Mouse (Mus musculus): ENCODE measurements around the gene Gmnc.

Gene Gmnc

DNA sequence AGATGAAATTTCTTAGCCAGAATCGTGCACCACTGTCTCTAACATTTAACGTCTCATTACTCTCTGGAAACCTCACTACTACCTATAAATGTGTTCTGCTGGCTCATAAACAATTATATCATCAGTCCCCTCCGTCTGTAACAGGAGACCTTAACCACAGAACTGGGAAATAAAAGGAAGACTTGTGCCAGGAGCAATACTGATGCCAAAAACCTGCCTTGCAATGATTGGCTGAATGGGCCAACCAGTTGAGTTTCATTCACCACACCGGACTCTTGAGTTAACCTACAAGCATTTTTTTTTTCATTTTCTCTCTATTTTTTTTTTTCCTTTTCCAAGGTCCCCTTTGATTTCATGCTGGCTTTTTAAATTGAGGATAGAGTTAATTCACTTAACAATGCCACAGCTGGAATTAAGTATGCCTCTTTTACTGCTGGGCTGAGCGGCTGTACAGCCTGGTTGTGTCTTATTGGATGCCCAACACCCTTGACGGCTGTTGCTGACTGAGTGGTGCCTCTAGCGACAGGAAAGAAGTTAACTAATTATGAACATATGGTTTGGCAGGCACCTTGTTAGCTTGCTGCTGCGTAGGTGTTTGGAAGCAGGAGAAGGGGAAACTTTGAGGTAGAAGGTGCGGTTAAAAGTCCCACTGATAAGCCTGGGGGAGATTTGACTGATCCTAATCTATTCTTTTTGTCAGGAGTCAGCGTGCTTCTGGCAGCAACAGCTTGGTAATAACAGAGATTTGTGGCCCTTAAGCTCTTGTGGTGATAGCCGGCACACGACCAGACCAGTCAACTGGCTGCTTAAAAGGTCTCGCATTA lies at the start of gene Gmnc:
Gene Gmnc (minus strand): TSS at position 176 of the 824 bp plus-strand sequence.
- DNase-seq (ENCODE audit: low read depth, low spot score): no peak

DNA sequence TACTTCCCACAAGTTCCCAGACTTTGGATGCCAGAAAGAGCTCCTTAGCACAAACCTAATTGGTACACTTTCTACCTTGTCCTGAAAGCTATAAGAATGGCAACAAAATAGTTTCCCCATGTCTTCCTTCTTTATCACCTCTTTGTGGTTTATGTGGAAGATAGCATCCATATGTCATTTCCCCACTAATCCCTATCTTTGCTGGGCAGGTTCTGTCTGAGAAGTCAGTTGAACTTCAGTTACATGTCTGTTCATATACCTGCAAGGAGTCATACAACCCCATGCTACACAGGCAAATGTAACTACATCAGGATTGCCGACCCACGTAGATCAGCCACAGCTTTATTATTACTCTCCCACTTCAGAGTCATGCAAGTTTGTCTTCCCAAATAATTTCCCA lies 35.8 kb upstream of the Gmnc start:
- no peak for DNase-seq (ENCODE audit: low read depth, low spot score)

DNA sequence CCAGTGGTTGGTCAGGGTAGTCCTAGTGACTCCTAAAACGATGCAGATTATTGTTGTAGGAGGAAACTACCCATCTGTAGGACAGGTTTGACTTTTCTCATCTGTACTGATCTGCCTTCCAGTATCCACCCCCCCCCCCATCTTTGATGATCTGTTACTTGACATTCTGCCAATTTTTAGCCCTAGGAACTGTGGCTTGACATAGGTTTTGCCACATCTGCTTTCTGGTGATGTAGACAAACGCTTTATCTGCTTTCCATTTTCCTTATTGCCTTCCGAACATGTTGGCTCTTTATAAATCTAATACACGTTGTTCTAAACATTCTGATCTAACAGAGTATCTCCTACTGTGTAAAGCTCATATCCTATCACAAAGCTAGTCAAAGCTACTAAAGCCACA lies 34.8 kb upstream of the Gmnc start:
- no peak for DNase-seq (ENCODE audit: low read depth, low spot score)

DNA sequence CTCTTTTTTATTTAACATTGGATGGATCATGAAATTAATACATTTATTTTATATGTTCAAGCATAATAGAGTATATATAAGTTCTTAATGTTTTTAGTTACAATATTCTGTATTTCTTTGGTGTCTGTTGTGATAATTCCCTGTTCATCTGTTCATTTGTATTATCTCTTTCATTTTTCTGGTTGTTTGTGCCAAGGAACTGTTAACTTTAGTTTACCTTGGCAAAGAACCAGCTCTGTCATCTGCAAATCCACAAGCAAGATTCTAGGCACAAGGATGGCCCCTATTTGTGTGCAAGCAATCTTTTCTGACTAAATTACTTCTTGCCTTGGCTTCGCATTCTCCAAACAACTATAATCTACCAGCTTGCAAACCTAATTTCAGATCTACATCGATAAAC lies 31.3 kb upstream of the Gmnc start:
- DNase-seq (ENCODE audit: low read depth, low spot score): no peak

DNA sequence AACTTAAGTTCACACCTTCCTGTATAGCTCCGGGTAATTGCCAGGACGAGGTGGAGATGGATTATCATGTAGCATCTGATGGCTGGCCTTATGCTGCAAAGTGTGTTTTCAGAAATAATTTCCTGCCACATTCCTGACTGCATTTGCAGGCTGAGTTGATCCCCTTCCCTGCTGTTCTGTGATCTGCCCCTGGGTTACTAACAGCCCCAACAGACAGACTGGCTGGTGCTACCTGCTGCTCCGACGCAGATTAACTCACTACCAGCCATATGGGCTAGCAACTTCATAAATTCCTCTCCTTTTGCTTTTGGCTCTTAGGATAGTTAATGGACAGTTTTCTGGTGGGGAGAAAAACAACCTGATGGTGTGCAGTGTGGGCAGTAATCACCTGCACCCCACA lies 25.9 kb upstream of the Gmnc start:
- no peak for DNase-seq (ENCODE audit: low read depth, low spot score)

DNA sequence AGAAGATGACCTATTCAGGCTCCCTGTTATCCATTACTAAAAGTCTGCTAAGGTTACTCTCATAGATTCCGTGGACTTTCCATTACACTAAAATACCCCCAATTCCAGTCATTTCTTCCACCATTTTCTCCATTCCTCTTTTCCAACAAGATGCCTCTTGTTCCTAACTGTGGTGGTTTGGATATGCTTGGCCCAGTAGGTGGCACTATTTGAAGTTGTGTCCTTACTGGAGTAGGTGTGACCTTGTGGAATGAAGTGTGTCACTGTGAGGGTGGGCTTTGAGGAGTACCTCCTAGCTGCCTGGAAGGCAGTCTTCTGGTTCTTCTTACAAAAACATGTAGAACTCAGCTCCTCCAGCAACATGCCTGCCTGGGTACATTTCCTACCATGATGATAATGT lies 11.3 kb upstream of the Gmnc start:
- DNase-seq (ENCODE audit: low read depth, low spot score): no peak

DNA sequence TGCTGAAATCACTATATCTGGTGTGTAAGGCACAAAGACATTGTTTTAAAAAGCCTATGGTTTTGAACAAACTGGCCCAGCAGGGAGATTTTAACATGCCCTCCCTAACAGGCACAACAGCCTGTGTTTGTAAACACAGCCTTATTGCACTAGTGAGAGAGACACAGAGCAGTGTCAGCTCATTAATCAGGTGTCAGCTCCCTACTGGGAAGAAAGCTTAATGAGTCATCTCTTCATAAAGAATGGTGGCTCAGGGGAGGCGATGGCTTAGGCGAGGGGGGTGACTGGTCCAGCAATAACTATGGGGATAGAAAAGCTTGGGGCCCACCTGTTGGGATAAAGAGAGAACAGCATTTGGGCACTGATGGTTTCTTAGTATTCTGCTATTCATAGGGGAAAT lies 8.1 kb upstream of the Gmnc start:
- no peak for DNase-seq (ENCODE audit: low read depth, low spot score)

DNA sequence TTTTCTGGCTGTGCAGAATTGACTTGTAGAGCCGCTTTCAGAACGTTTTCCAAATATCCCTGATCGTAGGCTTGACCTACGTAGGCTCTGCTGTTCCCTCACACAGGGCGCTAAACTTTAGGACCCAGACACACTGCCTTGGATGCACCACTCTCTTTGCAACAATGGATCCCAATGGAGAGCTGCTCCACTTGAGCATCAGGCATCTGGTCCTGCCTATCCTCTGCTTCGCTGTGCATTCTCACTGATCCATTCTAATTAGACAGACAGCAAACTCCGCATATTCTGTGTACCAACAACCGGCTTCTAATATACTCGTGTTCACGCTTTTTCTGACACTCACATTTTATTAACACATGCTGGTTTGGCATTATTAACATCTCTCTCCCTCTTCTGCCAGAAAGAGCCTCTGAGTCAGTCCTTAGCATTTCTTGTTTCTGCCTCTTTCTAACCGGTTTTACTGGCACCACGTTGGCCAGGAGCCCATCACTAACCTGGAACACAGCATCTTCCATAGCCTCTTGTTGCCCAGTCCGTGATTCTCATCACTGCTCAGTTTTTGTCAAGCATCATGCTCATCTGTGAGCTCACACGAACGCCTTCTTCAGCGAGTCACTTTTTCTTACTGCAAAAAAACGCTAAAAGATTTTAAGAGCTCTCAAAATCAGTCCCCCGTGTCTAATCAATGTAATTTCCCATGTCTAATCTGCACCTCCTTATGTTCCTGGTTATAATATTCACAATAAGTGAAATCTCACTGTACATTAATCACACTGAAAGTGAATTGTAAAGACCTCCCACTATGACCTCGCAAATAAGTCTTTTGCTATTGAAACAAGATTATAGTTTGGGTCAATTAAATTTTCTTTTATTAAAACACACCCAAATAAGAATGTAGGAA lies 1.8 kb downstream of the Gmnc start:
- DNase-seq (ENCODE audit: low read depth, low spot score): no peak

DNA sequence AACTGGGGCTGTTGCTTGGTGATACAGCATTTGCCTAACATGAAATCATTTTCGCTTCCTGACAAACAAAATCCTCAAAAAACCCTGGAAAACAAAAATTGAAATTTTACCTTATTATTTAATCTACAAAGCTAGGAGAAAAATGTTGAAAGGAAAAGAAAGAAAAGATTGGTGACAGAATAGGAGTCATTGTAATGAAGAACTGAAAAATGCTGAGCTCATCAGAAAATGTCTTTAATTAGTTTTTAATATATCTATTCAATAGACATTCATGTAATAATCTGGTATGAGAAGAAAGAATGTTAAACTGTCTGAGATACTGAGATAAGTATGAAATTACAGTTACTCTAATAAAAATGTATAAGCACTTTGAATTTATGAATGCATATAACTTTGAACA lies 3.3 kb downstream of the Gmnc start:
- no peak for DNase-seq (ENCODE audit: low read depth, low spot score)

DNA sequence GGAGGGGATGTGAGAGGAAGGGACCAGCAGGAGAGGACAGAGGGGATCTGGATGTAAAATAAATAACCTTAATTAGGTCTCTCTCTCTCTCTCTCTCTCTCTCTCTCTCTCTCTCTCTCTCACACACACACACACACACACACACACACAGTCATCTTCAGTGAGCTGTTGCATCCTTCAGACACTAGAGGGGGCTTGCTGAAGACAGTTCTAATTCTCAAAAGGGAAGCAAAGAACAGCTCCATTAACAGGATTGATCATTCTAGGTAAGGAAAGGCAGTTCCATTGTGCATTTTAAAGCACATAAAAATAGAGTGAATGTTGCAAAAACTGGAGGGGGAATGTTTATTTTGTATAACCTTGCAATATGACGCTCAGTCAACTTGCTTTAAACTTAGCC lies 5.7 kb downstream of the Gmnc start:
- DNase-seq (ENCODE audit: low read depth, low spot score): no peak

DNA sequence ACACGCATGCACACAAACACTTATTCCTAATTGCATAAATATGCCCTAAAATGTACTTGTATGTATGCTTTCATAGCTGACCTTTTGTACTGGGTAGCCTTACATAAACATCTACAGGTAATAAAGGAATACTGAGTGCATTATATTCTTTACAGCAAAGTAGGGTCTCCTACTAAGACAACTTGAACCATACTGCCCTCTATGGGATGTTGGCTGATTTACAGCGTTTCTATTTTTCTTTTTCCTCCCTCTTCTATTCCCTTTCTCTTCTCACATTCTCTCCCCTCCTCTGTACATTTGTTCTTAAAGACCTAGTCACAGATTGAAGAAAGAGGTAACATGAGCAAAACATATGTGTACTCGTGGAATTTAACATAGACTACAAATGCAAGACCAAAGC lies 9.3 kb downstream of the Gmnc start:
- no peak for DNase-seq (ENCODE audit: low read depth, low spot score)

DNA sequence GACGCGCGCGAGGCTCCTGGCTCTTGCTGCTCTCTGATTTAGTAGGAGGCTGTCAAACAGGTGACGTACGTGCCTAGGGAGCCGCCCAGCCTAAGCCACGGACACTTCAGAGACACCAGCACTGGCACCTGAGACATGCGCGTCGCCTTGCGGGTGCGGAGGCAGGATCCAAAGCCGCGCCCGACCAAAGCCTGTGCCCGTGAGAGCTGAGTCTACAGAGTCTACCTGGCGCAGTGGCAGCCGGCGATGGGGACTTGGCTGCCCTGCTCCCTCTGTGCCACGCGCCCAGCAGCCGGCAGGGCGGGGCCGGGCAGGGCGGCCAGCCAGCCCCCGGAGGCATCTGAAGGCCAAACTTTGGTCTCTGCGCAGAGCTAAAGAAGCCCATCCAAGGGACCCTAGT lies 23.5 kb downstream of the Gmnc start:
- peak; percentile 40 for DNase-seq (ENCODE audit: low read depth, low spot score)

DNA sequence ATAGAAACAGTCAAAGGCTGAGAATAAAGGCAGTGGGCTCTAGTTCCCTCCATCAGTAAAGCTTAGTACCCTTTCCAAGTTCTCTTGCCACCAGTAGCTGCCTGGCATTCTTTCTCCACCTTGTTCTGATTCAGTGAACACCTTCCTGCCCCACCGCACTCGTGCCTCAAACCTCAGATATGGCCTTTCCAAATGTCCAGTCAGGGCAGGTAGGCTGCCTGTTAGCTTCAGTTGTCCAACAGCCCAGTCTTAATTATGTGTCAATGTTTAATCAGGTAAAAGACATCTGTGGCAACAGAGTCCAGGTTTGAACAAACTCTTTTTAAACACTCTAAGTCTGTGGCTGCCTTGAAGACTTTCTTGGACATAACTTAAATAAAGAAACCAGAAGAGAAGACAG lies 24.6 kb downstream of the Gmnc start:
- DNase-seq (ENCODE audit: low read depth, low spot score): no peak

DNA sequence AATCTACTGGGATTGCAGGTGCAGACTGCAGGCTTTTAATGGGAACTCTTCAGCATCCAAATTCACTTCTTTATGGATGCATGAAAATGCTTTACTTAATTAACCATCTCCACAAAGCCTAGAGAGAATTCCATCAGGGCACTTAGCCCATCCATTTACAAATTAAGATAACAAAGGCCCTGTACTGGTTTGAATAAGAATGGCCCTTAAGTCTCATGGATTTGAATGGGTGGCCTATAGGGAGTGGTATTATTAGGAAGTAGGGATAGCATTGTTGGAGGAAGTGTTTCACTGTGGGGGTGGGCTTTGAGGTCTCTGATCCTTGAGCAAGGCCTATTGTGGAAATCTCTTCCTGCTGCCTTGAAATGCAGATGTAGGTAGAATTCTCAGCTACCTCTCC lies 29.5 kb downstream of the Gmnc start:
- DNase-seq (ENCODE audit: low read depth, low spot score): no peak

DNA sequence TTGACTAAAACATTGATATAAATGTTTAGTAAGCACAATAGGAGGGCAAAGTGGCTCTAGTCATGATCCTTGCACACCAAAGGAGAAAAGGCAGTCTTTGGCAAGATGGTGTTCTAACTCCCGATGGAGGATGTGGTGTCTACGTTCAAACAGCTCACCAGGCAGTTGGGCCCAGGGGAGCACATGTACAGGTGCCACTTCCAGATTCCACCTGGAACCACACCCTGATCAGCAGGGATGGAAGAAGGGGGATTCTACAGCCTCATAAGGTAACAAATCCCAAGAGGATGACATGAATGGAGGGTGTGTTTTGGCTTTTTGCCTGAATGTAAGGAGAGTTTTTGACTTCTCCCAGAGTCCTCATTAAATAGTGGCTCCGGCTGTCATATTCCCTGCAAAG lies 39.9 kb downstream of the Gmnc start:
- DNase-seq (ENCODE audit: low read depth, low spot score): no peak

DNA sequence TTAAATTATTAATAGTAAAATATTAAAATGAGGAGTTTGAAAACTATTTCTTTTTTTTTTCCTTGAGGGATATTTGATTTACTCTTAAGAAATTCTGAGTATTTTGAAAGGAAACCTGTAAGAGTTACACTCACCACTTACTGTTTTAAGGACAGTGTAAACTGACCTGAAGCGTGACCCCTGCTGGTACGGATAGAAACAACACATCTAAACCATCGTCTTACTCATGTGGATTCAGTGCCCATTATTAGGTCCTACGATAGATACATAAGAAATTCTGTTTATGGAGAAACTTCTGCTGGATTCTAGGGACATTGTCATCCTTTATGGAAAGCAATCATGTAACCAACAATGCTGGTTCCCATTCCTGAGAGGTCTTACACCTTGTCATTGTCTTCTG lies 41.2 kb downstream of the Gmnc start:
- no peak for DNase-seq (ENCODE audit: low read depth, low spot score)

DNA sequence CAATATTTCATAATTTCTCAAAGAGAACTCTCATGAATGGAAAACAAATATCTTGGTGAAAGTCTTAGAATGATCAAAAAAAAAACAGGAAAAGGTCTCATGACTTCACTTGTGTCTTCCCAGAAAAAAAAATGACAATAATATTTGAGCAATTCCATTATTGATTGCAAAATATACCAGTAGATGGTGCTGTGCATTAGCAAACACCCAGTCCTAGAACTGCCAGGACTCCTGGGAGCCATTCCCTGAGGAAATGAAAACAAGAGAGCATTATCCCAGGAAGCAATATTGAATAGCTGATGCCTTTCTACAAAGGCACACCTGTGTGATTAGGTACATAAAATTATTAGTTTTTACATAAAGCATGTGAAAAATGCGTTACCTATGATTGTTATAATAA lies 87.5 kb downstream of the Gmnc start:
- DNase-seq (ENCODE audit: low read depth, low spot score): peak; percentile 6

DNA sequence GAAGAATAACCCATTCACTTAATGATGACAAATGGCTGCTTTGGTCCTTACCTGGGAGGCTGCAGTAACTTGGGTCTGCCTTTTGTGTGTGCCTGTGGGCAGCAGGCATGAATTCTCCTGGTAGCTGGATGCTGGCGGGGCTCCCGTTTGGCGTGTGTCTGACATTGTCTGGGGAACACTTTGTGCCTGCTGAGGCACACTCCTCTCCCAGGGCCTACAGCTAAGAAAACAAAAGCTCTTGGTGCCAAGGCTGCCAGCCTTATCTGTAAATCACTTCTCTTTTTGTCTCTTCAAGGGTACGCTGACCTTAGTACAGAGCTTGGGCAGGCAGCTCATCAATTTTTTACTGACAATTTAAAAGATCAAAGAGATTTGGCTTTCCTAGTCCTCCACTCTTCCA lies 90.0 kb downstream of the Gmnc start:
- no peak for DNase-seq (ENCODE audit: low read depth, low spot score)

DNA sequence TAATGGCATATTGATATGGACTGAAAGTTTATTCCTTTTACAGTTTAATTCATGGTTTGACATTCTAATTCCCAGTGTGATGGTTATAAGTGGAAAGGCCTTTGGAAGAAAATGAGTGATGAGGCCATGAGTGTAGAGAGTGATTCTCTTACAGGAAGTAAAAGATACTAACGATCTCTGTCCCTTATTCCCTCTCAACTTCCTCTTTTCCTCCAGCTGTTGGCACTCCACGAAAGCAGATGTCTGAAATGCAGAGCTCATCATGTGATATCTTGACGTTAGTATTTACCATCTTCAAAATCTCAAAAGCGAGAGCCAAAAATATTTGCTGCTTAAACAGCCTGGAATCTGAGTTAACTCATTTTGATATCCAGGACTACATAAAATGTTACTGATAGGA lies 105.1 kb downstream of the Gmnc start:
- no peak for DNase-seq (ENCODE audit: low read depth, low spot score)

DNA sequence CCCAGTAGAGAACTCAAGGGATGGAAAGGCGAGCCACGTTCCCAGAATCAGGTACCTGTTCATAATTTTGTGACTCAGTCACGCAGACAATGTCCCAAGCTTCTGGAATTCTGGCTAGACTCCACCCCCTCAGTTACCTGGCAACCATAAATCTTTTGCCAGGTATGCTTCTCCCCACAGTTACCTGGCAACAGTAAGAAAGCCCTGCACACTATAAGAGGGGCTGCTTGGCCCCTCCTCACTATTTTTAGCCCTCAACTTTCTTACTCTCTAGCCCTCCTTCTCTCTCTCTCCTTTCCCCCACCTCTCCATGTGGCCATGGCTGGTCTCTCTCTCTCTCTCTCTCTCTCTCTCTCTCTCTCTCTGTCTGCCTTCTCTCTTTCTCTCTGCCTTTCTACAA lies 114.6 kb downstream of the Gmnc start:
- no peak for DNase-seq (ENCODE audit: low read depth, low spot score)

Measured in telencephalon, adult 2 months (tissue).